Mouse (Mus musculus) midbrain, embryonic 11.5 days (tissue): ENCODE measurements around the gene Alg13. TPM values are rescaled to one million over a fixed set of nuclear protein-coding genes. Genes with fewer than 3 reads are reported as not detected.

ENCODE experiments used
- ATAC-seq: fragments of 200-750 bp; cut with Nextera tagmentation; 2 replicates; pipeline ENCODE4 v1.8.0; 2017; ENCODE audit warnings: moderate TSS enrichment, moderate library complexity; ENCODE audit not compliant: low FRiP score
- DNase-seq: peaks from one replicate; pipeline ENCODE4 v3.0.0; 2015; ENCODE audit warnings: low spot score; ENCODE audit errors: missing footprints
- H3K27ac ChIP-seq: fragments of 300-500 bp; sonication (generic); 2 replicates; pipeline ENCODE4 v1.5.1; 2014; ENCODE audit warnings: low read depth, low read length
- H3K27me3 ChIP-seq: fragments of 300-500 bp; sonication (generic); 2 replicates; pipeline ENCODE4 v1.6.1; 2014; ENCODE audit warnings: mild to moderate bottlenecking, low read length, moderate library complexity, mixed read lengths; ENCODE audit not compliant: control insufficient read depth, insufficient read depth
- H3K36me3 ChIP-seq: fragments of 300-500 bp; sonication (generic); 2 replicates; pipeline ENCODE4 v1.6.1; 2014; ENCODE audit warnings: mild to moderate bottlenecking, low read length, moderate library complexity, mixed read lengths; ENCODE audit not compliant: control insufficient read depth, insufficient read depth
- H3K4me1 ChIP-seq: fragments of 300-500 bp; sonication (generic); 2 replicates; pipeline ENCODE4 v1.6.1; 2014; ENCODE audit warnings: low read length; ENCODE audit not compliant: control insufficient read depth, insufficient read depth
- H3K4me2 ChIP-seq: fragments of 300-500 bp; sonication (generic); 2 replicates; pipeline ENCODE4 v1.6.1; 2014; ENCODE audit warnings: mild to moderate bottlenecking, moderate library complexity
- H3K4me3 ChIP-seq: fragments of 300-500 bp; sonication (generic); 2 replicates; pipeline ENCODE4 v1.5.1; 2014; ENCODE audit warnings: low read depth, low read length
- H3K9ac ChIP-seq: fragments of 300-500 bp; sonication (generic); 2 replicates; pipeline ENCODE4 v1.6.1; 2014; ENCODE audit warnings: low read length
- H3K9me3 ChIP-seq: fragments of 300-500 bp; sonication (generic); 2 replicates; pipeline ENCODE4 v1.6.1; 2016; ENCODE audit warnings: low read length; ENCODE audit not compliant: control insufficient read depth
- WGBS: fragments of 180-500 bp; shearing (Covaris S2); extraction: QIAGEN DNeasy Blood & Tissue Kit; methylation state at CpG from one replicate; pipeline ENCODE4 v1.1.7; 2014; 5-methylcytosine and 5-hydroxymethylcytosine counted together
- microRNA-seq: library from miRNA; unstranded; fragments of <30 nt; microRNA quantifications from one replicate; pipeline ENCODE4, GENCODE M21; 2017
- polyA plus RNA-seq: library from polyadenylated mRNA; unstranded; fragments of >200 nt; fragmentation: Nextera tagmentation; extraction: Ambion mirVana; gene quantifications from 2 replicates; pipeline ENCODE4 v1.2.1, GENCODE M21; 2014

The Alg13 gene
- polyA plus RNA-seq, 1 experiment from 2014 or later: 27.2 TPM

GRCm38 (mm10) chrX:144423848-144424247 lies 106.2 kb downstream of the Alg13 start:
- no peak for DNase-seq
- no peaks in the 10 kb centered on the region for H3K27me3 ChIP-seq
- no peaks in the 10 kb centered on the region for H3K36me3 ChIP-seq
- no peak for ATAC-seq
- no peak overlapping the region for H3K27ac ChIP-seq
- no peak overlapping the region for H3K9ac ChIP-seq
- no peaks in the 10 kb centered on the region for H3K4me1 ChIP-seq
- H3K4me3 ChIP-seq: no peak overlapping the region
- H3K4me2 ChIP-seq: no peak overlapping the region
- 83% methylated on average over 3 of the region's 3 CpGs for WGBS
- H3K9me3 ChIP-seq: no peaks in the 10 kb centered on the region

Small RNAs within 50 kb of the gene (microRNA-seq; reads per million reads assigned to microRNA genes)
- gene Mir680-2: not detected

Other genes starting within 250 kb of the Alg13 start
- gene A730046J19Rik, start 164.1 kb upstream of the Alg13 start, polyA plus RNA-seq: 0.04 and 0.25 TPM in 2 replicates
- 0.06 TPM in 1 of 2 replicates, not detected in the other for gene Trpc5os, start 138.8 kb downstream of the Alg13 start, polyA plus RNA-seq